Mouse (Mus musculus) 416B (cell line): ENCODE measurements around the gene Apol6.
"Not testable (repeated sequence)": the region's sequence is repeated elsewhere in the genome, so short reads cannot be mapped to it uniquely, and the experiment has no call there.

ENCODE experiments used
- DNase-seq: peaks from one replicate; pipeline ENCODE4 v3.0.0; 2011; ENCODE audit warnings: low read depth

The Apol6 gene

DNA sequence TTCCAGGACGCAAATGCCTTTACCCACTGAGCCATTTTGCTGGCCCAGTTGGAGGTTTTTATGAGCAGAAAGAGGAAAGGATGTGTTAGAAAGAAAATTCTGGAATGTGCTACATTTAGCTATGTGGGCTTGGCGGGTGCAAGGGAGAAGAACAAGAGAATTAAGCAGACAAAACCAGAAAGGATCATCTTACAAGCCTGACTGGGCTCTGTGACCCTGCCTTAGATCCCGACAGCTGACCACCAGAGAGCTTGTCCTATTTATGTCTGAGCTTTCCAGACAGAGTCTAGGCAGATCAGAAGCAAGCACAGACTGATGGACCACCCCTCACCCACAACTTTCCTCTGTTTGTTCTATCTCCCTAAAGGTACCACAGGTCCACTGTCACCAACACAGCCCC lies 13.3 kb upstream of the Apol6 start:
- no peak for DNase-seq

DNA sequence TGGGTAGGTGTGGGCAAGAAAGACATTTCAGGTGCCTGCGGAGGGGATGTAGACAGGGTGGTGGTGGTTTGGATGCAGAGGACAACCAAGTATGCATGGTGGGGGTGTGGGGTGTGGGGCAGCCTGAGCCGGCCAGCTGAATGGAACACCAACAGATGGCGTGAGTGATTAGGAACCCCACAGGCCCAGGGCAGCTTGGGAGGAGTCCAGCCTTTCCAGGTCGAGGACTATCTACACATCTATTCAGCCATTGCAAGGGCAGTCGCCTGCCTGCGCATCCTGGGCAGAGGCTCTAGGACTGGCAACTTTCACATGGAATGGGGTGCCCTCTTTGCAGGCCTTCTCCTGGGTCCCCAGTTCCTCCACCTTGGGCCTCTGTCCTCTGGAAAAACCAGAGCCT lies 10.0 kb upstream of the Apol6 start:
- DNase-seq, result no peak

DNA sequence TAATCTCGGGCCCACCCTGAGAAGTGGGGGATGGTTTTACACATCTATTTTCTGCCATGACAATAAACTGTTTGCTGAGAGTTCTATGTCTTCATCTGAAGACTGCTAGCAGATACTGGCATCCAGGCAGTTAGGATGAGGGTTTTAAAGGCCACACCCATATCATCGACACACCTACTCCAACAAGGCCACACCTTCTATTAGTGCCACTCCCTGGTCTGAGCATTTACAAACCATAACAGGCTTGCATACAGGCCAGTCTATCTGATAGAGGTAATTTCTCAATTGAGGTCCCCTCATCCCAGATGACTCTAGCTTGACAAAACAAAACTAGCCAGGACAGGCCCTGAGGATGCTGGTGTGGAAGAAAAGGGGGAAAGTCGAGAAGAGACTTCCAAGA lies 8.9 kb upstream of the Apol6 start:
- no peak for DNase-seq

DNA sequence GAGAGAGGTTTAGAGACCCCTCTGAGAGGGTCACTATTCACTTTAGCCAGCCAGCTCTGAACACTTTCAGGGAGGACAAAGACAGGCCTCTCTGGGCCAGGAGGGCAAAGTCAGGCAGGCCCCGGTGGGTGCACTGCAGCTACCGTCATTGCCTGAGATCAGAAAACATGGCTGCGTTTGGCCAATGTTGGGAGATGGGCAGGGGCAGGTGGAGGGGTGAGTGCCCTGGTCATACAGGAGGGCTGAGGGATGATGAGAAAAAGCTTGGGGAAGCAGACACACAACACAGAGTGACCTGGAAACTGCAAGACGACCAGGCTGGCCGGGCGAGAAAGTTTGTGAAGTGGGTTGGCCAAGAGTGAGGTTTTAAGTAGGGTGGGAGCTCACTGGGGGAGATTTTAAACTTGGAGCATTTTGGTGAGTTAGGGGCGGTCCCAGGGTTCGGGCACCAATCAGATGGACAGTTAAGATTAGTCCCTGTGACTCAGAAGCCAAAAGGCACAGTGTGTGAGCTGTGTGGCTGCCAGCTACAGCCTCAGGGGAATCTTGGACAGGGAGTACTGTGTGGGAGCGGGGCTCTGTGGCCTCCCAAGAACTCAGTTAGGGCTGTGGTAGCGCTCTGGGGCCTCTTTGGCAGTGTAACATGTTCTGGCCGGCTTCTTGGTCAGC lies 8.1 kb upstream of the Apol6 start:
- DNase-seq, result no peak

DNA sequence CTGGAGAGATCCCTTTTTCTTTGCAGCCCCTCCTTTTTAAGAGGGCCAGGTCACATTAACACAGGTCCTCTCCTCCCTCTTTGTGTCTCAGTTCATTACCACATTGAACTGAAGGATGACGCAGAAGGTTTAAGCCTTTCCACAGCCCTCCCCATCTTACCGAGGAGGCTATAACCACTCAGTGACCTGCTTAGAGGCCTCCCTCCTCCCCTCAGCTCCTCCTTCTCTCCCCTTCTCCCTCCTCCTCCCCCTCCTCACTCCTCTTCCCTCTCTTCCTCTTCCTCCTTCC lies 7.6 kb upstream of the Apol6 start:
- DNase-seq, result no peak

DNA sequence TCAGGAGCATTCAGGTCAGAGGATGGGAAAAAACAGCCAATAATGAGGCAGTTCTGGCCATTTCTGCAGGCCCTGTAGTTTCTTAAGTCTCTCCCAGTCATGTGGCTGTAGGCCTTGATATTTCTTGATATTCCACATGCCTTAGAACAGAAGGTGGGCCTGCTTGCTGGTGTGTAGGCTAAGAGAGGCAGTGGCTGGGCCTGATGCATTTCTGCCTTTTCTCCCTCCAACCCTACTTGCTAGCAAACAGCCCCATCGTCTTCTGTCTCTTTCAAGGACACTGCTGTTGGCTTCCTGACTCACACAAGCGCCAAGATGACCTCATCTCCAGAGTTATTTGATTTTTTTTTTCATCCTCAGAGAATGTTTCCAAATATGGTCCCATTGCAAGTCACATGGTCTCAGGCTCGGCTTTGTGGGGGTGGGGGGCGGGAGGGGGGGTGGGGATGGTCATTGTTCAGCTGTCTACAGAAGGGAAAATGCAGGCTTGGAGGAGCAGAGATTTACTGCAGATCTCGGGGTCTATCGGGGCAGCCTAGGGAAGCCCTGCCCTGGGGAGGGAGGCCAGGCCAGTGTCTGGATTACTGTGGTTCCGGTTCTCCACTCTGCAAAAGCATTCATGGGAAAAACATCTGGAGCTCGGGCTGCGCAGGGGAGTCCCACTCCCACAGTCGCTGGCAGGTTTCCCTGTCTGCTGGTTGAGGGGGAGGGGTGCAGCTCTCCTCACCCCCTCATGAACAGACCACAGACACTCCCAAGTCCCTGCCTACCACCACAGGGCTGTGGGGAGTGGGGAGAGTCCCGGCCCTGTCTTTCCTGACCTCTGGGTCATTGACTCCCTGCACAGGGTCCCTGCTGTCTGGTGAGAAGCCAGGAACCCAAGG lies 7.0 kb upstream of the Apol6 start:
- DNase-seq, result peak; percentile 51

DNA sequence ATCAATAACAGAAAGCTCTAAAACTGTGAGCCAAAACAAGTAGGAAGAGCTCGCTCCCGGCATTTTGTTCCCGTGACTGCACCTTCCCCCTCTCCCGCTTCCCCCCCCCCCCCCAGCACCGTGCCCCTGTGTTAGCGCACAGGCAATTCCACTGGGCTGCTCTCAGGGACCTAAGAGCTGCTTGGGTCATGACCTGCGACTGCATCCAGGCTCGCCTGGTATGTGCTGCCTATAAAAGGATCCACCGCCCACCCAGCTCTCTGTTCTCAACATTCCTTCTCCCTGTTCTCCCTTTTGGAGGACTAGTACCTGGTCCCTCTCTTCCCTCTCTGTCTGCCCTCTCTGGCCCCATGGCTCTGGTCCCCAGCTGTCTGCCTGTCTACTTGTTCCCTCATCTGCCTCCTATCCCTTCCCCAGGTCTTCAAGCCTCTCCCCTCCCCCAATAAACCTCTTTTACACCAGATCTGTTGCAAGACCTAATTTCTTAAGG lies 5.3 kb upstream of the Apol6 start:
- no peak for DNase-seq

DNA sequence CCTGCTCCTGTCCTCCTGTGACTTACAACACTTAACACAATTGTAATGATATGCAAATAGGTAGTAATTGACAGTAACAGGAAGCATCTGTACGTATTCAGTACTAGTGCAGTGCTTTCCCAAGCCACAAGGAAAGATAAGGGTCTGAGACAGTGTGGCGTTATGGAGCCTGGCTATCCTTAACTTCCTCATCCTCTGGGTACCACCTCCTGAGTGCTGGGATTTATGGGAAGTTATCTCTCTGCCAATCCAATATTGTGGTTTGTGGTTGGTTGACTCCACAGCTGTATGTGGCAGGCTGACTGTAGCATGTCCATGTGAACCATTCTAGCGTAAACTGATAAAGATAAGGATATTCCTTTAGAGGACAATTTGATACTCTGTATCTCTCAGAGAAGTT lies 3.7 kb upstream of the Apol6 start:
- DNase-seq, result peak; percentile 49

DNA sequence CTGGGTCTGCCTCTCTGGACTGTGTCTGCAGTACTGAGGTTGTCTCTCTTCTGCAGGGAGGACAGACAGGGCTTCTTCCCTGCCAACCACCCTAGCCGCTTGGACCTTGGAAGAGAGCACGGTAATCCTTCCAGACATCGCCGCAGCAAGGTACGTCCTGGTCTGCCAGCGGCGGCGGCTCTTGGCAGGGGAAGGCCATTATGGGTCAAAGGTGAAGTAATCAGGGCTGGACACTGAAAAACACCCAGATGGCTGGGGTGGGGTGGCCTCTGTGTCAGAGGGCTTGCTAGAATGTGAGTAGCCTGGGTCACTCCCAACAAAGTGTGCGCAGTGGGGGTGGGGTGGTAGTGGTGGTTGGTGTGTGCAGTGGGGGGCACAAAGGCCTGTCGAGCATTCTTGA lies 1.1 kb downstream of the Apol6 start:
- DNase-seq, result no peak

DNA sequence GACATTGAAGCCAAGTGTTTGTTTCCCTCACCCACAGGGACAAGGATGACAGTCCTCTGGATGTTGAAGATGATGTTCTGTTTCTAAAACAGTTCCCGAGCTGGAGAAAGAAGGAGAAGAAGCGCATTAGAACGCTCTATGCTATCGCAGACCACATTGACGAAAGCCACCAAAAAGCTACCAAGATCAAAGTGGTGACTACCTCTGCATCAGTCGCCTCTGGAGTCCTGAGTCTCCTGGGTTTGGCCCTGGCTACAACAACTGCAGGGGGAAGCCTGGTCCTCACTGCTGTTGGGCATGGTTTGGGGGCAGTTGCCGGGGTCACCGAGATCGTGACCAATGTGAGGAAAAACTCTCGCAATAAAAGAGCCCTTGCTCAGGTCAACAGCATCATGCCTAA lies 6.0 kb downstream of the Apol6 start, which contains the start of gene Mb:
TSS of gene Mb (minus strand) at position 101 of the 400 bp plus-strand sequence.
- DNase-seq, result no peak

DNA sequence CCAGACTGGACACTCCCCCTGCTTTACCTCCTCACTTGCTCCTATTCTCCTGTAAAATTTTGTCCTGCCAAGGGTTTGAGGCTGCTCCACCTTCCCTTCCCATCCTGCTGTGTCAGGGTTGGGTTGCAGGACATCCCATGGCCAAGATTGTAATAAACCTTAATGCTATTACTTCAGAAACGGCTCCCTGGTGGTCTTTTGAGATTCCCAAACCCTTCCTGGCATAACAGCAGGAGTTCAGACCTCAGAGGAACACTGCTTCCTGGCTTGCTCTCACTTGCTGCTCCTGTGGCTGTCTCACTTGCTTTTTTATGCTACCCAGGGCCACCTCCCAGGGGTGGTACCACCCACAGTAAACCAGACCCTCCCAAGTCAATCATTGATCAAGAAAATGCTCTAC lies 7.6 kb downstream of the Apol6 start:
- no peak for DNase-seq

DNA sequence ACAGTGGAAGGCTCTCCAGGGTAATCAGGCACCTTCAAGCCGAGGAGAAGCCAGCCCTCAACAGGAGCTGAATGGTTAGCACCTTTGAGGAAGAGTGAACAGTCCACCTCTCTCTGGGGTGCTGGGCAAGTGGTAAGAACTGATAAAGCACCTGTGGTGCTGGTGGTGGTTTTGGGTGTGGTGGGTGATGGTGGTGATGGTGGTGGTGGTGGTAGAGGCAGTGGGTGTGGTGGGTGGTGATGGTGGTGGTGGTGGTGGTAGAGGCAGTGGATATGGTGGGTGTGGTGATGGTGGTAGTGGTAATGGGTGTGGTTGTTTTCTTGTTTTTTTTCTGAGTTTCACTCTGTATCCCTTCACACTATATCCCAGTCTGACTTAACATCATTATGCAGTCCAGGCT lies 8.5 kb downstream of the Apol6 start:
- no peak for DNase-seq

DNA sequence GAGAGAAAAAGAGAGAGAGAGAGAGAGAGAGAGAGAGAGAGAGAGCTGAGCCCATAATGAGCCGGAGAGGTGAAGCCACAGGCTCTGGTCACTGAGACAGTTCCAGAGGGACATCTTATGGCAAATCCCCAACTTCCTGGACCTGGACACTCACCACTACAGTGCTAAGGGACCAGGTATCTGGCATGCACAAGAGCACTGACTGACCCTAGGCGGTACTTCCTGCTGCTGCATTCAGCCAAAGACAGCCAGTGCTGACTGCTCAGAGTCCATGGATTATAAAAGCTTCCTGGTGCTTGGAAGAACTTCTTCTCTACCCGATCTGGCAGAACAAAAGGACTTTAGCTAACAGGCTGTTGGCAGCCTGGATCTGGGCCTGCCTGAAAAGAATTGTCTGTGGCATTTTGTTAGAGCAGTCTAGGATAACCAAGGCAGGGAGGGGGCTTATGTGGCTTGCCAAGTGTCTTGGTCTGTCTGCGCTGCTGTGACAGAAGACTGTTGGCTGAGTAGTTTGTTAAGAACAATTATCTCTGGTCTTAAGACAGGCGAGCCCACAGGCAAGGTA lies 10.2 kb downstream of the Apol6 start:
- DNase-seq, result no peak

DNA sequence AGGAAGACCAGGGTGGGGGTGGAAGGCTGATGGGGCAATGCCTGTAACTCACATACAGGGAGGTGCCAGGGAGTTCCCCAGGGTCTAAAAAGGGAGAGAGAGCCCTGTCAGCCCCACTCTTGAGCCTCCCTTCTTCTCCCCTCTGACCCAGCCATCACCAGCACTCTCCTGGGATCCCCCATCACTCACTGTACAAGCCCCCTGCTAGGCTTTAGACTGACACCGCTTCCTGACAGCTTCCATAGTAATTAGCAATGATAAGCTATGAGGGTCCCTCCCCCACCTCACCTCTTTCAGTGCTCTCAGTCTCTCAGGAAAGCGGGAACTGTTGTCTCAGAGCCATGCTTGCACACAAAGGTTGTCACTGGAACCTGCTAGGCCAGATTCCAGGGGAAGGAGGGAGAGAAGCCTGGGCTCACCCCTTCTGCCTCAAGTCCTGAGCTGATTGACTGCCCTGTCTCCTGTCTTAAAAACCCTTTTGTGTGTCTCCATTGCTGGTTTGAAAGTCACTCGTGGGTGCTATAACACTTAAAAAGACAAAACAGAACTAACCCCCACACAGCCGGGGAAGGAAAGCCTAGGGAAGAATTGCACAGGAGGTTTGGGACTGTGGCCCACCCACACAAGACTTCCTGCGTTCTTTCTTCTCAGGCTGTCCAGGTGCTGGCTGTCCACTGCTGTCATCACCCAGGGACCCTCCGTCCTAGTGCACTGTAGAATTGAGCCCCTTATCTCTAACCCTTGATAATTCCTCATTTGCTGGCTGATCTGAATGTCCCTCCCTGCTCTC lies 11.7 kb downstream of the Apol6 start:
- no peak for DNase-seq

DNA sequence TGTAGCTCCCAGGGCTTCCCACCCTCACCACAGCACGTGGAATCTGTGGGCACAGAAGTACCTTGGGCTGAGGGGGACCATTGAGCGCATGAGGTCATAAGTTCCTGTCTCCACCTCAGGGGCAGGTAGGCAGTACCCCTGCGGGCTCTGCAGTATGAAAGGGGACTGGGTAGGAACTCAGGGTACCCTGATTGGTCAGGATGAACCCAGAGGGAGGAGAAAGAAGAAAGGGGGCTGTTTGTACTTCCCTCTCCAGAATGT lies 12.2 kb downstream of the Apol6 start:
- DNase-seq, result no peak

DNA sequence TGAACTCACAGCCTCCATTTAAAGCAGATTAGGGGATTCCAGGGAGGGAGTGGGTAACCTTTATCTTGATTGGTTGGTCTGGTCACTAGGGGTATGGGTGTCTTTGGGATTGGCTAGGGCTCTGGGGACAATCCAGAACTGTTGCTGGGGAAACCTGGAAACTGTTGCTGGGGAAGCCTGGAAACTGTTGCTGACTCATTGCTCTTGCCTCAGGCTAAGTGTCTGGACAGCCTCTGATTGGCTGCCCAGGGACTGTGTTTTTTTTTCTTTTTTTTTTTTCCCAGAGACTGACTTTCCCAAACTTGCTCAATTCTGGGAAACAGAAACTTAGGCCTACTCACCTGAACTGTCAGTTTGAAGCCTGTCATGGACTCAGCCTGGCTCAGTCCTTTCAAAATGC lies 14.0 kb downstream of the Apol6 start:
- DNase-seq, result peak; percentile 49

DNA sequence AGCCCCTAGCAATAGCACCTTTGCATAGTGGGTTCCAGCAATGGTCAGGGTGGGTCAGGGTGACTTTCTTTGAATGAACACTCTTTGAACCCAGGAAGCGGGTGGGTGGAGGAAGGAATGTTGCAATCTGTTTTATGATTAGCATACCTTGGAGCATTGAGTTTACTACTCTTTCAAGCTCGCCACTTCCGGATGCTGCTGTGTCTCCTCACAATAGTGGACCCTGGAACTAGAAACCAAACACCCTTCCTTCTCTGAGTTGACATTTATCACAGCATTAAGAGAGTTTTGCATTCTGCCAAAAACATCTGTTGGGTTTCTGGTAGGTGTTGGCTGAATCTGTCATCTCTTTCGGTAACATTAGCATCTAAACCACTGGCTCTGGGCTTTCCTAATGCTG lies 14.9 kb downstream of the Apol6 start:
- not testable (repeated sequence) for DNase-seq

DNA sequence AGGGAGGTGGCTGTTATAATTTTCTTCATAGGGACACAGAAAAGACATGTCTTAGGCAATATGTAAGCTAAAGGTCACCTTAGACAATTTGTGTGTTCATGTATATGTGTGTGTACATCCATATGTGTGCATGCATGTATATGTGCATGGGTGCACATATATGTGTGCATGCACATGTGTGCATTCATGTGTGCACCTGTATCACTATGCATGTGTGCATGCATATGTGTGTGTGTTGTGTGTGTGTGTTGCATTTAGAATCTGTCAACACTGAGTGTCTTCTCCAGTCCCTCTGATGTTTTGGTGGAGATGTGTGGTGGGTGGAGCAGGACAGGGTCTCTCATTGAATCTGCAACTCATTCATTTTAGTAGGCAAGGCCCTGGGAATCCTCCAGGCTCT lies 18.2 kb downstream of the Apol6 start:
- DNase-seq, result no peak

DNA sequence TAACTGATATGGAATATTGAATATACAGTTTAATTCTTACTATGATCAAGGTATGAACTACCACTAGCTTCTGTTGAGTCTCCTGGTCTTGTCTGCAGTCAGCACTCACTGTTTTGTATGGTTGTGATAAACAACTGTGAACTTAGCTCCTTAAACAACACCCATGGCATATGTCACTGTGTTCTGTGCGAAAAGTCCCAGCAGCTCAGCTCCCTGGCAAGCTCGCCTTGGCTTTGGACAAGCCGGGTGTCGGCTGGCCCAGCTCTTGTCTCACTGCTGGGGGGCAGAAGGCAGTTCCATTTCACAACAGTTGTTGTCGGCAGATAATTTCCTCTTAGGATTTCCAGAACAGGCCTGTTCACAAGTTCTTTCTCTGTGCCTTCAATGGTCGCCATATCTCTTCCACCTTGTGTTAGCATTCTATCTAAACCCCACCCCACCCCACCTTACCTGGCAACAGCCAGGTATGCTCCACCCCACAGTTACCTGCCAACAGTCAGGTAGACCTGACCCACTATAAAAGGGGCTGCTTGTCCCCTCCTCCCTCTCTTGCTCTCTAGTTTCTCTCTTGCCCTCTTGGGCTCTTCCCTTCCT lies 20.8 kb downstream of the Apol6 start:
- DNase-seq, result no peak

DNA sequence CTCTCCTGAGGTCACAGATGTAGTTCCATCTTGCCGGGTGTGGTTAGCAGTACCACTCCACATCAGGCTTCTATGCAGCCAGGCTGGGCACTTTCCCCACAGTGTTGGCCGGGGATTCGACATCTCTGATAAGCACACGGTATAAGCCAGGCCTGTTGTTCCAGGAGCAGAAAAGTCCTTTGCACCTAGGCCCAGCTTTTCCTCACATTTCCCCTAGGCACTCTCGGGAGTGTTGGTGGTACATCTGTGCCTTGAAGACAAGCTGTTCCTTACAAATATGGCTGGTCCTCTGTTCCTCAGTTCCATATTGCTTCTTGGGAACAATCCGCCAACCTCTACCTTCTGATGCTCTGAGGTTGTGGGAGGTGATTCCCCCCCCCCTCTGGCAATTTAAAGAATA lies 21.7 kb downstream of the Apol6 start:
- DNase-seq, result no peak

DNA sequence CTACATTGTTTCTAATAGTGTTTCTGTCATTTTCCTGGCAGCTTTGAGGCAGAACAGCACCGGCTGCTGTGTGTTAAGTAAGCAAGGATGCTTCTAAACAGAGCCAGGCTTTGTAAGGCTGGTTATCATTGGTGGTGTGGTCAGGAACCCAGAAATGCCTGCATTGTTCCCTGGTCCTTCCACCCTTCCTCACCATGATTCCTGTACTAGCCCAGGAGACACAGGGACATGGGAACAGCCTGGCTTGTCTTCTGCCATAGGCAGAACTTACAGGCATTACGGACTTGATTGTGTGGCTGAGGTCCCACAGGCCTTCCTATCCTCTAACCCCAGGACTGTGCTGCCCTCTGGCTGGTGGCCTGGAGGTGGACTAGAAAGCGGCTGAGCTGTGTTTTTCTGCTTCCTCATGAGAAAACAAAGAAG lies 23.9 kb downstream of the Apol6 start:
- no peak for DNase-seq

DNA sequence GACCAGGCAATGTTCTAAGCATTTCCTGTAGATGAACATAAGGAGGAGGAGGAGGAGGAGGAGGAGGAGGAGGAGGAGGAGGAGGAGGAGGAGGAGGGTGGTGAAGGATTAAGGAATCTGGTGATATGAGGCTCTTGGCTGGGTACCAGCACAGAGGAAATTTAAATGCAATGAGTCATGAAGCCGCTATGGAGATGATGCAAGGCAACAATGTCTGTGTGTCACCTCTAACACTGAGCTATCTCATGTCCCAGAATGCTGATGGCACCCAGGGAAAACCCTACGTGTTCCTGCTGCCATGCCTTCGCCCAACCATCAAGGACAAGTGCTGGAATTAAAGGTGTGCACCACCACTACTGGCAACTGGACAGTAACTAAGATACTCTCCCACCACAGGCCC lies 24.5 kb downstream of the Apol6 start:
- DNase-seq, result peak; percentile 31
